Mouse (Mus musculus) liver, embryonic 14.5 days (tissue): ENCODE measurements at regions not wholly inside any gene's neighbourhood (a gene's known extent, or its start where the extent isn't known, plus 50 kb on each side); places are given as distances from the start of the nearest gene placed in this dataset.

Source experiments
- CTCF ChIP-seq: IDR thresholded peaks from 2 replicates; pipeline ENCODE4 v1.5.1; 2016; ENCODE audit warnings: antibody characterized with exemption, low read depth, control low read depth
- EP300 ChIP-seq: IDR thresholded peaks from 2 replicates; pipeline ENCODE4 v1.6.1; 2016; ENCODE audit warnings: antibody characterized with exemption, low read depth

- TF ChIP-seq EP300 (no peak), CTCF (no peak)
Observed at GRCm38 (mm10) chrX:42396441-42396840, 93.0 kb upstream of the Tex13c2 start.
